Mouse (Mus musculus): ENCODE measurements around the gene Hist1h3g.

DNA sequence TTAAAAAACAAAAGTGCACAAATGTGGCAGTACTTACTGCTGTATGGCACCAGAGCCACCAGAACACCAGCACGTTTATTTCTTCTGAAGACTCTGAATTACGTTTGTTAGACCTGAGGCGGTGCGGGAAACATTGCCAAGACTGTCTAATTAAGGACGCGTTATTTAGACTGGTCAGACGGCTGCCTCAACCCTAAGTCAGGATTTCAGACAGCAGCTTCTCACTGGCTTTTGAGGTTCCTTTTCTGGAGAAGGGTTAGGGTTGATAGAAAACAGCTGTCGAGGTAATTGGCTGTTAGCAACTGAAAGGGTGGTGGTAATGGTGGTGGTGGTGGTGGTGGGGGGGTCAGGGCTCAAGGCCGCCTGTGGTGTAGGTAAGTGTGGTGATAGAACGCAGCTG is 36.6 kb upstream of the Hist1h3g start:
- TF ChIP-seq CTCF (IDR thresholded peaks at IDR 0.05; ENCODE audit: low read depth) = no peak
- TF ChIP-seq EP300 (IDR thresholded peaks at IDR 0.05; ENCODE audit: low read depth) = no peak
